Mouse (Mus musculus): Measurements from ENCODE around the gene Arv1. TPM values are rescaled to one million over a fixed set of nuclear protein-coding genes. Genes with fewer than 3 reads are reported as not detected.

Arv1 gene
- polyA plus RNA-seq, 1 experiment from 2014 or later, result 34.3 TPM

- H3K4me1 ChIP-seq (replicated peaks), result peaks cover 11% of the 10 kb centered on the region
- H3K27ac ChIP-seq, result peak overlapping the region; percentile 50
- 24% methylated on average over 7 of the region's 7 CpGs for WGBS
- no peaks in the 10 kb centered on the region for H3K36me3 ChIP-seq
- H3K4me3 ChIP-seq, result no peak overlapping the region
- peaks cover 20% of the 10 kb centered on the region for H3K27me3 ChIP-seq (ENCODE audit: insufficient read depth, poor library complexity, severe bottlenecking)
- H3K9me3 ChIP-seq, result no peaks in the 10 kb centered on the region
- peak; percentile 48 for DNase-seq (ENCODE audit: low spot score)
Measured at GRCm38 (mm10) chr8:124780236-124780635, 58.3 kb downstream of the Arv1 start.

GRCm38 (mm10) chr8:124782431-124782830 is 60.5 kb downstream of the Arv1 start:
- WGBS, result 78% methylated on average over 3 of the region's 3 CpGs
- H3K27me3 ChIP-seq (ENCODE audit: insufficient read depth, poor library complexity, severe bottlenecking), result peaks cover 14% of the 10 kb centered on the region

GRCm38 (mm10) chr8:124783228-124783627 is 61.3 kb downstream of the Arv1 start:
- H3K27me3 ChIP-seq (ENCODE audit: insufficient read depth, poor library complexity, severe bottlenecking), result peaks cover 14% of the 10 kb centered on the region
- no peaks in the 10 kb centered on the region for H3K9me3 ChIP-seq
- H3K27ac ChIP-seq, result no peak overlapping the region
- H3K4me1 ChIP-seq (replicated peaks), result peaks cover 11% of the 10 kb centered on the region
- no peak overlapping the region for H3K4me3 ChIP-seq
- WGBS, result 89% methylated on average over 15 of the region's 15 CpGs
- no peaks in the 10 kb centered on the region for H3K36me3 ChIP-seq
- DNase-seq (ENCODE audit: low spot score), result no peak

More at GRCm38 (mm10) chr8:124782431-124782830, 60.5 kb downstream of the Arv1 start:
- H3K9me3 ChIP-seq, result no peaks in the 10 kb centered on the region
- H3K4me1 ChIP-seq (replicated peaks), result peaks cover 11% of the 10 kb centered on the region
- no peak overlapping the region for H3K27ac ChIP-seq
- no peak for DNase-seq (ENCODE audit: low spot score)
- no peak overlapping the region for H3K4me3 ChIP-seq
- no peaks in the 10 kb centered on the region for H3K36me3 ChIP-seq

Other genes with a start within 250 kb of the Arv1 start
- gene Cog2, start 201.4 kb upstream of the Arv1 start, polyA plus RNA-seq (2016; fragmentation: Nextera tagmentation; extraction: Ambion mirVana), result 41.1 and 43.3 TPM in 2 replicates
- gene Agt, start 152.4 kb upstream of the Arv1 start, polyA plus RNA-seq (2016; fragmentation: Nextera tagmentation; extraction: Ambion mirVana), result not detected in 2 replicates
- not detected in 2 replicates for gene Capn9, start 146.0 kb upstream of the Arv1 start, polyA plus RNA-seq (2016; fragmentation: Nextera tagmentation; extraction: Ambion mirVana)
- gene 2310022B05Rik, start 58.8 kb upstream of the Arv1 start, polyA plus RNA-seq (2016; fragmentation: Nextera tagmentation; extraction: Ambion mirVana), result 20.1 and 22.2 TPM in 2 replicates
- 49.2 and 49.7 TPM in 2 replicates for gene Ttc13, start 156 bp upstream of the Arv1 start, polyA plus RNA-seq (2016; fragmentation: Nextera tagmentation; extraction: Ambion mirVana)
- 4.3 and 6.7 TPM in 2 replicates for gene Fam89a, start 29.7 kb downstream of the Arv1 start, polyA plus RNA-seq (2016; fragmentation: Nextera tagmentation; extraction: Ambion mirVana)
- gene Trim67, start 71.0 kb downstream of the Arv1 start, polyA plus RNA-seq (2016; fragmentation: Nextera tagmentation; extraction: Ambion mirVana), result 0.81 and 3.3 TPM in 2 replicates
- gene Gnpat, start 140.9 kb downstream of the Arv1 start, polyA plus RNA-seq (2016; fragmentation: Nextera tagmentation; extraction: Ambion mirVana), result 143 and 147 TPM in 2 replicates
- gene 2810004N23Rik, start 141.0 kb downstream of the Arv1 start, polyA plus RNA-seq (2016; fragmentation: Nextera tagmentation; extraction: Ambion mirVana), result 51.4 and 71.3 TPM in 2 replicates
- 8.4 and 9.5 TPM in 2 replicates for gene Exoc8, start 175.6 kb downstream of the Arv1 start, polyA plus RNA-seq (2016; fragmentation: Nextera tagmentation; extraction: Ambion mirVana)
- 11.0 and 11.7 TPM in 2 replicates for gene Sprtn, start 175.7 kb downstream of the Arv1 start, polyA plus RNA-seq (2016; fragmentation: Nextera tagmentation; extraction: Ambion mirVana)
- 10.1 and 12.2 TPM in 2 replicates for gene Egln1, start 227.2 kb downstream of the Arv1 start, polyA plus RNA-seq (2016; fragmentation: Nextera tagmentation; extraction: Ambion mirVana)